Mouse (Mus musculus): Measurements from ENCODE around the gene Gabarap.

The Gabarap gene

DNA sequence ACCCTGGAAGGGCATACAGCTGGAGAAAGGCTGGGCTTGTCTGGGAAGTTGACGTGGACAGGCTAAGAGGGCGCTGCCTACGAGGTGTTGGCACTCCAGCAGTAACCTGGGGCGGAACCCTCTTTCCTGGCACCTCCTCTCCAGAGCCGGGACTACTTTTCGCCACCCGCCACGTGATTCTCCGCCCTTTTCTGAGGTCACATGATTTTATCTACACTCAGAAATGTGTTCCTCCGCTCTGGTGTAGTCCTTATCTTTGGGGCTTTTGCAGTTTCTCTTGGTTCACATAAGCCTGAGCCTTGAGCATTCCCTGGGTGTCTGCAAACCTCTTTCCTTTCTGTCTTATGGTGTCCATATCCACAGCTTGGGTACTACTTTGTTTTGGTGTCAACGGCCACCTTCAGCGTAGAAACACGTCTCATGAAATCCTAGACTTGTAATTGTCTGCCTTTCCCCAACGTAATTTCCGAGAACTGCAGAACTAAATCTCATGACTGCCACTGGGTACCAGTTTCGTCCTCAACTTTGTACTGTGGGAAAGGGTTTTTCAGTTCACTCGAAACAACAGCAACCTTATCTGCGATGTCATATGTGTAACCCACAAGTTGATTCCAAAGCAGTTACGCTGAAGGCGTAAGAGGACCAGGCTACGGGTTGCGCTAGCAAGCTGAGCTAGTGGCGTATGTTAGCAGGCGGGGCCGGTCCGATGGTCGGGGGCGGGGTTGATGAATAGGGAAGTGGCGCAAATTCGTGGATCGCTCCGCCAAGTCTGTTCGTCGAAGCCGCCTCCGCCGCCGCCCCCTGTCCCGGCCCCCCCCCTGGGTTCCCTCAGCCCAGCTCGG lies at the start of gene Gabarap:
Gene Gabarap, plus strand, starts transcription at position 294 of the 842 bp plus-strand sequence.
- WGBS: under 1% methylated on average over 40 of the region's 40 CpGs

DNA sequence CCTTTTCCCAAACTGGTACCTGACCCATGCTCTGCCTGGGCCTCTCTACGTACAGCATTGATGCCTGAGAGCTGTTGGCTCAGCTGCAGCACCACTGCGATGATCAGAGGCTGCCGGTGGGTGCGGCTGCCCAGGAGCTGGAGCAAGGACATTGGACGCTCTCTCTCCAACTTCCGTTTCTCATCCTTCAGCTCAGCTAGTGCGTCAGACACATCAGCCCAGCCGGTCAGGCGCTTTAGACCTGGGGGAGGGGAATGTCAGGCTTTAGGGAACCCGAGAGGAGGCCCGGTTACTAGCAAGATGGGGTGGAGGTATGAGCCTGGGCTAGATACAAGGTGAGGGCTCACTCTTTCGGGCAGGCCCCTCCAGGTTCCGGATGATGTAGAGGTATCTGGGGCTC lies 45.7 kb upstream of the Gabarap start:
- 89% methylated on average over 13 of the region's 13 CpGs for WGBS

DNA sequence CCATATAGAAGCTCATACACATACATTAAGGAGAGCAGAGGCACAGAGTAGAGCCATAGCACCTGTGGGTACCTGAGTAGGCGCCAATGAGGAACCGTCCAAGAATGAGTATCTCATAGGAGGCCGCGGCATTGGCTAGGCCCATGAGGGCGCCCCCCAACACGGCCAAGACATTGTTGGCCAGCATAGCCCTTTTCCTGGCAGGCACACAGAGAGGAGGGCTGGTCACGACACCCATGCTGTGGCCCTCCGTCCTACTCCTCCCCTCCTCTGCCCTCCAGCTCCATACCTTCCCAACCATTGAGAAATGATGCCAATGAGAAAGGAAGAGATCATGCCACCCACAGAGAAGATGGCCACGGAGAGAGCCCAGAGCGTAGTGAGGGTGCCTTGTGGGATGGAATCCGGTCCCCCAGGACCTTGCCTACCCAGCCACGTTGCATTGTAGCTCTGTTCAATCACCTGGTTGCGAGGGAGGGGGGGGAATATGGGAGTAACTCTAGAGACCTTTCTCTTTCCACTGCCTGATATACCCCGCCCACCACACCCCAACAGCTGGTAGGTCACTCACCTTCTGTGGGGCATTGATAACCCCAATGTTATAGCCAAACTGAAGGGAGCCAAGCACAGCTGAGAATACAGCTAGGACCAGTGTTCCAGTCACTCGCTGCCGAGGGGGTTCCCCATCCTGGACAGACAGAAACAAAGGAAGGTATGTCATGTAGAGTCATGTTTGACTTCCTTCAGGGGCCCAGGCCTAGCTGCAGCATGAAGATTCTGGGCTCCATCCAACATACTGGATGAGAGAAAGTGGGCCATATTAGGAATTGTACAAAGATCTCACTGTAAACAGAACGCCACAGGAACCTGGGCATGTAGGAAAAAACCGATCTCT lies 44.7 kb upstream of the Gabarap start:
- 91% methylated on average over 18 of the region's 18 CpGs for WGBS

DNA sequence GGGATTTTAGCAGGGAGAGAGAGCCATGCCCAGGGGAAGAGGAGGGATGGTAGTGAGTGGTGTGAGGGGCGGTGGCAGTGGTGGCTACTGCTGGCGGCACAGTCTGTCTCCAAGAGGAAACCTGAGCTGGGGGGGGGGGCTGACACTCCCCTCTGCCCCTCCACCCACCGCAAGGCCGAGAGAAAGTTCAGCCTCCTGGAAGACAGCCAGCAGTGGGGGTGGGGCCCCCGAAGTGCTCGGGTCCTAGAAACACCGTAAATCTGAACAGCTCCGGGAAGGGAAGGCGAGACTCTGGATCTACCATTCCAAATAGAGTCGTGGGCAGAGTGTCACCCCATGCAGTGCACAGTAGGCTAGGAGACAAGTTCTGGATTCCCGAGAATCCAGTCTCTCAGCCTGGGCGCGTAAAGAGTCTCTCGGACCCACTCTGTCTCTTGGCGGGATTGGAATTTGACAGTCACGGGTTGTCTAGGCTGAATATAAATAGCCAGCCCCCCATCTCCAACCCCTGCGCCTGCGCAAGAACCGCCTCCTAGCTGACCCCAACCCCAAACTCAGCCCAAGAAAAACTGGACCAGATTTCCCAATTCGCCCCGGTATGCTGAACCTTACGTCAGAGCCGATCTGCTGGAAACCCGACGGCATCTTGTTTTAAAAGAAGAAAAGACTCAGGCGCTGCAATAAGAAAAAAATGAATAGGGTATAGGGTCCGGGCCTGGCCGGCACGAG lies 43.4 kb upstream of the Gabarap start:
- WGBS: 10% methylated on average over 29 of the region's 29 CpGs

DNA sequence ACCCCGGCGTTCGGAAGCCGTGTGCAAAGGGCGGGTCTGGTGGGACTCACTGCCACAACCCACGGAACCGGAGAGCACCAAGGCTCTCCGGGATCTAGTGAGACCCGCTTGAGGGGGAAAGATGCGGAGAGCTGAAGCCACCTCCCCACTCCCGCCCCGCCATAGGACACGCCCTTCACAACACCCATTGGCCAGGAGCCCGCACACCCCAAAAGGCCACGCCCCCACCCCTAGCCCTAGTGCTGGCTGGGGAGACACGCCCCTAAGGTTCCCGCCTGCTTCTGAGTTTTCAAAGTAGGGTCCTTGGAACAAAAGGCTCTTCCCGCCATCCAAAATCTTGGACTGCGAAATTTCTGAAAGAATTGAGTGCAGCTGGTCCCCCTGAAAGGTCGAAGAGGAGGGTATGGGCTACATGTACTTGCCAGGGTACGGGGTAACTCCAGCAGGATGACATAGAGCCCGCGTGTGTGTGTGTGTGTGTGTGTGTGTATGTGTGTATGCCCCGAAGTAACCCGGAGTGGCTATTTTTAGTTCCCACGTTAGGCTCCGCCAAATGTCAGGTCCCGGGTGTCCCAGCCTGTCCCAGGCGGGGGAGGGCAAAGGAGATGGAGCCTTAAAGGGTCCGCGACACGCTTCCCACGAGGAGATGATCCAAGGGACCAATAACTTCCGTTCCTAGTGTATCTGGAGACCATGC lies 42.7 kb upstream of the Gabarap start, which contains the start of gene Slc2a4:
Gene Slc2a4, minus strand, starts transcription at position 123 of the 697 bp plus-strand sequence.
- WGBS: 2% methylated on average over 34 of the region's 34 CpGs

DNA sequence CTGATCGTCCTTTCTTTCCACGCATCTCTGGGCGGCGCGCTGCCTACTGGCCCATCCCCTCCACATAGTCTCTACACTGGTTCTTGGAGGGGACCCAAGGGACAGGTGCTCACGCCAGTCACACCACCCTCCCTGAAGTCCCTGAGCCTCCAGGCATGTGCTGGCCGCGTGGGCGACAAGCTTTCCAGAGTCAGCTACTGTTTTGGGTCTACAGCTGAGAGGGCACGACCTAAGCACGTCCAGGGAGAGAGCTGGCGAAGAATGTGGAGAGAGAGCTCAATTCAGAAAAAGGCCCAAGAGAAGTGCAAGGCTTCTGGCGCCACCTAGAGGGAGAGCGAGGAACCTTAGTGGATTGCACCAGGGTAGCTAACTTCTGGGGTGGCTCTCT lies 42.2 kb upstream of the Gabarap start:
- WGBS: 0% methylated on average over 14 of the region's 14 CpGs

DNA sequence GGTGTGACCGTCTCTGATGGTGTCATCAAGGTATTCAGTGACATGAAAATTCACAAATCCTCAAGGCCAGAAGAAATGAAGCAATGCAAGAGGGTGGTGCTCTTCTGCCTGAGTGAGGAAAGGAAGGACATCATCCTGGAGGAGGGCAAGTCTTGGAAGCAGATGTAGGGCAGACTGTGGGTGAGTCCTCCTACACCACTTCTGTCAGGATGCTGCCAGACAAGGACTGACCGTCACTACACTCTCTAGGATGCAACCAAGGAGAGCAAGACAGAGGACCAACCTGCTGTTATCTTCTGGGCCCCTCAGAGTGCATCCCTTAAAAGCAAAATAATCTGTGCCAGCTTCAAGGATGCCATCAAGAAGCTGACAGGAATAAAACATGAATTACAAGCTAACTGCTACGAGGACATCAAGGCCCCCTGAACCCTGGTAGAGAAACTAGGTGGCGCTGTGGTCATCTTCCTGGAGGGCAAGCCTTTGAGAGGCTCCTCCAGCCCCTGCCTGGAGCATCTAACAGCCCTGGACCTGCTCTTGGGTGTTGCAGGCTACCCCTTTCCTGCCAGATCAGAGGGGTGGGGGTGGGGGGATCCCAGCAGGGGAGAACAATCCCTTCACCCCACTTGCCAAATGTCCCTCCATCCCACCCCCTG lies 40.0 kb upstream of the Gabarap start:
- WGBS: 42% methylated on average over 4 of the region's 4 CpGs

DNA sequence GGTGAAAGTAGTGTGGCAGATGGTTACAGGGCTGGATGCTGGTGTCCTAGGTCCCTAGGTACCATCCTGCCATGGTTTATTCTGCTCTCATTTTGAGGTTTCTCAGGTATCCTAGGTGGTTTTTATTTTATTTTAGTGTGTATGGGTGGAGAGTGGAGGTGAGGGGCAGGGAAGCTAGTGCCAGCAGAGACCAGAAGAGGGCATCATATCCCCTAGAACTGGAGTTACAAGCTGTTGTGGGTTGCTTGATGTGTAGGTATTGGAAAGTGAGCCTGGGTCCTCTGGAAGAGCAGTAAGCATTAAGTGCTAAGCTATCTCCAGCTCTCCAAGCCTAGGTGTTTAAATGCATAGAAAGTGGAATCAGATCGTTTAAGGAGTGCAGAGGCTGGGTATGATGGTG lies 38.7 kb upstream of the Gabarap start:
- WGBS: 25% methylated on average over 1 of the region's 1 CpGs

DNA sequence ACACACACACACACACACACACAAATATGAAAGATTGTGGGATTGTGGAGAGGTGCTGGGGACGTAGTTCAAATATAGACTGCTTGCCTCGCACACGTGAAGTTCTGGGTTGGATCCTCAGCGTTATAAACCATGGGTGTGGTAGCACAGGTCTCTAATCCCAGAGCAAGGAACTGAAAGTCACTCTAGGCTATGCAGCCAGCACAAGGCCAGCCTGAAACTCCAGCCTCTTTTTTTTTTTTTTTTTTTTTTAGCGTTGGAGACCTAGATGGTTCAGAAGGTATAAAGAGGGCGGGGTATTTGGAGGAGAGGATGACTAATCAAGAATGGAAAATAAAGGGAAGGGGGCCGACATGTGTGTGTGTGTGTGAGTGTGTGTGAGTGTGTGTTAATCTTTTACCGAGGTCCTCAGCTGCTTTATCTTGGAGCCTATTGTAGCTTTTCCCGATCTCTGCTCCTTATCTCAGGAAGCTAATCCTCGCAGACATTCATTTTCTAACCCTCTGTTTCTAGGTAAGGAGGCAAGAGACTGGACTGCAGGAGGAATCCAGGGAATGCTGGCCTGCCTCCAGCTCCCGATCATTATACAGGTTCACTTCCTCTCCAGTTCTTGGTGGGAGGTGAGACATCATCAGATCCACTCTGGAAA lies 37.6 kb upstream of the Gabarap start:
- 66% methylated on average over 11 of the region's 11 CpGs for WGBS

DNA sequence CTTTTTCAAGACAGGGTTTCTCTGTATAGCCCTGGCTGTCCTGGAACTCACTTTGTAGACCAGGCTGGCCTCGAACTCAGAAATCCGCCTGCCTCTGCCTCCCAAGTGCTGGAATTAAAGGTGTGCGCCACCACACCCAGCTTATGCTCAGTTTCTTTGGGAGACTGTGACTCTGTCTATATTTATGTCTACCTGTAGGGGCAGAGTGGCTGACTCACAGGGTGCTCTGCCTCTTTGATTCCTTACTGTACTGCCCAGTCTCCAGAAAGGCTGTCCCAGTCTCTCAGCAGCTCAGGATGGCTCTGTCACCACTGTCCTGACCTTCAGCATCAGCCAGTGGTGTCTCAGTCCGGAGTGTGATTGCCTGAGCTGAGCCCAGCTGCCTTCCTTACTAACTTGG lies 35.3 kb upstream of the Gabarap start:
- 80% methylated on average over 4 of the region's 4 CpGs for WGBS

DNA sequence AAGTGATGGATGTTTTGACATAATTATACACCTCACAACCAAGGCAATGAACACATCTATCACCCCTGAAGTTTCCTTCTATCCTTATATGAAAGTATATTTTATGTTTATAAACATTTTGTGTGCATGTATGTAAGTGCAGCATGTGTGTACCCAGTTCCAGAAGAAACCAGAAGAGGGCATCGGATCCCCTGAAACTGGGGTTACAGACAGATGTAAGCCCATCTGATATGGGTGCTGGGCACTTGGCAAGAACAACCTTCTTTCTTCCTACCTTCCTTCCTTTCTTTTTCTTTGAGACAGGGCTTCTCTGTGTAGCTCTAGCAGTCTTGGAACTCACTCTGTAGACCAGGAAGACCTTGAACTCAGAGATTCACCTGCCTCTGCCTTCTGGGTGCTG lies 34.7 kb upstream of the Gabarap start:
- WGBS: 80% methylated on average over 1 of the region's 1 CpGs

DNA sequence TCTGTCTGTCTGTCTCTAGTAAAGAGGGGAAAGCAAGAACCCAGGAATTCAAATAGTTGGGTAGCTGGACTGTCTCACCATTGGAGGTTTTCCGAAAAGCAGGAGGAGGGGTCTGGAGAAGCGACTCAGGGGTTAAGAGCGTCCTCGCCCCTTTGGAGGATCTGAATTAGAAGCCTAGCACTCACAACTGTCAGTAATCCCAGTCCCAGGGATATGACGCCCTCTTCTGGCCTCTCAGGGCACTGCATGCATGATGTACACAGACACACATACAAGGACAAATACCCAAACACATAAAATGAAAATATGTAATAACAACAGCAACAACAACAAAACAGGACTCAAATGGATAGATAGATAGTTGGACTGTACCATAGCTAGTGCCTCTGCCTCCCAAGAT lies 30.3 kb upstream of the Gabarap start:
- WGBS: 31% methylated on average over 5 of the region's 5 CpGs

DNA sequence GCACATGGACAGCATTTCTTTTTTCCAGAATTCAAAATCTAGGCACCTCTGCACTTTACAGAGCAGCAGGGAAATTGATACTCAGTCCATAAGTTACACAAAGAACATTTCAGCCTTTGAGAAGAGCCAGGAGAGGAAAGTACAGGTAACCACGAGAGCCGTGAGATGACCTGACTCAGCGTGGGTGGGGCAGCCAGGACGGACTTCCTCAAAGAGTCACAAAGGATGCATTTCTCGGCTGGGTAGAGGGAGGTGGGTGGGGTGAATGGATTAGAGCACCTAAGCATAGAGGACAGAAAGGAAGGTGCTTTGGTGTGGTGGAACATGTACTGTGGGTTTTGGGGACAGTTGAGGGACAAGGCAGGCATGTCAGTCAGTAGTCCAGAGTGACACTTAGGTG lies 29.1 kb upstream of the Gabarap start:
- WGBS: 47% methylated on average over 5 of the region's 5 CpGs

DNA sequence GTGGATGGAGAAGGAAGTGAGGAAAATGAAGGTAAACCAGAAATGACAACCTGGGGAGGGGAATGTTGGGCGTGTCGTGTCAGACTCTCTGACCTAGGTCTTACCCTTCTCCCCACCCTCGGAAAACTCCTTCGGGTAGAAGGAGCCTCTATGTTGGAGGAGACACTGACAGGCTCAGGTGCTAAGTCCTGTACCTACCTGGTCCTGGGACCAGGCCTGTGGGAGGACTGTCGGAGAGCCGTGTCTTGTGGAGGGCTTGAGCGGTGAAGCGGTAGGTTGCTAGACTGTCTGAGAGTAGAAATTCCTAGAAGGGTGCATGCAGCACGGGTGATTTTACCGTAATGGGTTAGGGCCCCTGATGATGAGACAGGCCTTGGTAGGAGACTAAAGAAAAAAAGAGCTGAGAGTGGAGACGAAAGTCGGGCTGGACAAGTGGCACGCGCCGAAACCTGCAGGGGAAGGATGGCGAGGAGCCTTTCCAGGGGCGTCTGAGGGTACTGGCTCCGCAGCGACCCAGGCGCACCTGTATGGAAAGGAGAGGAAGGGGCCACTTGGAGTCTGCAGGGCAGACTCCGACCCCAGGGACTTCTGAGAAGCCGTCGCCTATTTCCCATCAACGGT lies 26.2 kb upstream of the Gabarap start, which contains the start of gene Cldn7:
Gene Cldn7, plus strand, starts transcription at position 130 of the 621 bp plus-strand sequence.
- 20% methylated on average over 24 of the region's 24 CpGs for whole genome bisulfite sequencing

DNA sequence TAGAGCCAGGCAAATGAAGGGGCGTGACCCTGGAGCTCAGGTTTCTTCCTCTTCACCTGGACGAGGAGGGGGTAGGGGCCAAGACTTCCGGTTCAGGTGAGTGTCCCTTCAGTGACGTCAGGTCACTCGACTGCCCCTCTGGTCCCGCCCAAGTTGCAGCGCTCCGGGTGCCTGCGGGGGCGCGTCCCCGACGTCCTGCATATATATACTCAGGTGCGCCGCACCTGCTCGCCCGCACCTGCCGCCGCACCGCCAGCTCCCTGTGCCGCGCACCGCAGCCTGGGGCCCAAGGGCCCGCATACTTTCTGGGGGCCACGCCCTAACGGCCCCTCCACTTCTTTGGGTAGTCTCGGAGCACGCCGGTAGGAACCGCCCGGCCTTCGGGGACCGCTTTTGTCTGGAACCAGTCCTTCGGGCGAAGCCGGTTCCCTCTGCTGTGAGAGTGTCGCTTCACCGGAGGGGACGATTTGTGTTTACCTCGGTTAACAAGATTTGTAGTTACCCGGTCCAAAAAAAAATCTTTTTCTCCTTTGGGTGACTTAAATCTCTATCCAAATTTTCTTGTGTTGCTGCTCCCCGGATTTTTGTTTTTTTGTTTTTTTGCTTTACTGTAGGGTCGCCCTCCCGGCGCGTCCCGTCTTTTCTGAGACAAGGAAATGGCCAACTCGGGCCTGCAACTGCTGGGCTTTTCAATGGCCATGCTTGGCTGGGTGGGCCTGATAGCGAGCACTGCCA lies 25.5 kb upstream of the Gabarap start:
- 4% methylated on average over 49 of the region's 49 CpGs for WGBS

DNA sequence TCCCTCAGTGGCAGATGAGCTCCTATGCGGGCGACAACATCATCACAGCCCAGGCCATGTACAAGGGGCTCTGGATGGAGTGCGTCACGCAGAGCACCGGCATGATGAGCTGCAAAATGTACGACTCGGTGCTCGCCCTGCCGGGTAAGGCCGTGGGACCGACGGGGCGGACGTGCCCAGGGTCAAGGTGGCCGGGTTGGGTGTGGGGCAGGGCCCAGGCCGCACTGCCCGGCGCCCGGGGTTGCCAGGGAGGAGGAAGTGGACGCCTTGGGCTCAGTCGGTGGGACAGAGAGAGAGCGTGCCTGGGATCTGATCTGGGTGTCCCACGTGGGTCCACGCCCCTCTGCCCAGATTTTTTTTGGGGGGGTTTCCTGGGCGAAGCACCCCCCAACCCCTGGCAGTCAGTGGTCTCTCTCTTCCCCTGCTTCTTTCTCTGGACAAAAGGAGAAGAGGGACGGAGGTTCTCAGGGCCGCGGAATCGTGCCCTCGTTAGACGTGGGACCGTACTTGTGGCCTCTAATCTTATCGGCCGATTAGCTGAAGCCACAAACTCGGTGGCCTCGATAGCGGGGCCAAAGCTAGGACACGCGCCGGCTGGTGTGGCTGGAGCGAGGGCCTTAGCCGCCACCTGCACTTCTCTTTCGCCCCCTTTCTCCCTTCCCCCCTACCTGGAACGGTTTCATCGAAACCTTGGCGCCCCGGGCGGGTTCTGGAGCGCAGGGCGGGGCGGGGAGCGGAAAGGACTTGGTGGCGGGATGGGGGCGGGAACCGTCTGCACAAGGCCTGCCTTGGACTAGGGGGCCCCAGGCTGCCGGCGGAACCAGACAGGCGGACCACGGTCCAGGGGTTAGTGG lies 24.7 kb upstream of the Gabarap start:
- 3% methylated on average over 59 of the region's 59 CpGs for WGBS

DNA sequence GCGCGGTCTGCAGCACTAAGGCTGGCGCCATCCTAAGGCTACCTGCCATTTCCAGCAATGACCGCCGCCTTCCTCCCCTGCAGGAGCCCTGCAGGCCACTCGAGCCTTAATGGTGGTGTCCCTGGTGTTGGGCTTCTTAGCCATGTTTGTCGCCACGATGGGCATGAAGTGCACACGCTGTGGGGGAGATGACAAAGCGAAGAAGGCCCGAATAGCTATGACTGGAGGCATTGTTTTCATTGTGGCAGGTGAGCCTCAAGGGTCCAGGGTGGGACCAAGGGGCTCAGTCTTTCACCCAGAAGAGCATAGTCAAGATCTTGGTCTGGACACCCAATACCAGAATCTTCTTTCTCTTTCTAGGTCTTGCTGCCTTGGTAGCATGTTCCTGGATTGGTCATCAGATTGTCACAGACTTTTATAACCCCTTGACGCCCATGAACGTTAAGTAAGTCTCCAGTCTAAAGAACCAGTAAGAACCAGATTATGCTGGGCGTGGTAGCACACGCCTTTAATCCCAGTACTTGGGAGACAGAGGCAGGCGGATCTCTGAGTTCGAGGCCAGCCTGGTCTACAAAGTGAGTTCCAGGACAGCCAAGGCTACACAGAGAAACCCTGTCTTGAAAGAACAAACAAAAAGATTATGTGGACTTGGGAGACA lies 24.0 kb upstream of the Gabarap start:
- WGBS: 38% methylated on average over 17 of the region's 17 CpGs

DNA sequence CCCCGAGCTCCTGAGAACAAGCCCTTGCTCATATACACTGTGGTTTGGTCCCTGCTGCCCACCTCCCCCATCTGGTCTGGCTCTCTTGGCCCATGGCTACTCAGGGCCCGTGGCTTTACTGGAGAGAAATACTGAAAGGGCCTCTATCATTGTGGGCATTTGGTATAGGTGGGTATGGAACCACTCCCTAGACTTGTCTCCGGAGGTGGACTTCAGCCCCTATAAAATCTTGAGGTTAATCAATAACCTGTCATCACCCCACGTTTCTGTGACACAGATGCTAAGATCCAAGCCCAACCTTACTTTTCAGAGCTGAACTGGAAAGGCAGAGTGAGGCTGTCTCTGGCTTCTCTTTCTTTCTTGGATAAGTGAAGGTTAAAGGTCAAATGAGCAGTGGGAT lies 22.1 kb upstream of the Gabarap start:
- 90% methylated on average over 4 of the region's 4 CpGs for WGBS
